Mouse (Mus musculus) spleen, adult 2 months (tissue): Measurements from ENCODE around the gene Arhgap44.

ENCODE experiments used
- CTCF ChIP-seq: fragments of 200-500 bp; IDR thresholded peaks from 2 replicates; pipeline ENCODE4 v1.5.1; 2011; ENCODE audit warnings: mild to moderate bottlenecking, inconsistent platforms; ENCODE audit not compliant: insufficient read depth, insufficient read length, insufficient replicate concordance; ENCODE audit errors: extremely low read depth
- POLR2A ChIP-seq: fragments of 200-500 bp; IDR thresholded peaks from 2 replicates; pipeline ENCODE4 v1.6.1; 2011; ENCODE audit warnings: low read depth, low read length, inconsistent platforms

DNA sequence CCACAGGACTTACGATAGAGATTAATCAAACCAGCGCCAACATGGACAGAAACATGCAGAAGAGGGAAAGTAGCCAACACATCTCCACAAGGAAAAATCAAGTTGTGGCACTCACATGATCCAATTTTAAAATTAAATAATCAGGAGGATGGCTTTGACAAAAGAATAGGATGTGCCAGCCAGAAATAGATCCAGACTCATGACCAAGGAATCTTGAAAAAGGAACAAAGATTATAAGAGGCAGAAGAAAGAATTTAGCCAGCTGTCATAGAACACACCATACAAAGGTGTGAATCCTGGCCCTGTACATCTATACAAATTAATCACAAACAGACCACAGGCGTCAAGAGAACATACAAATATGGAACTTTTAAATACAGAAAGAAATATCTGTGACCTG is 82.5 kb downstream of the Arhgap44 start:
- TF ChIP-seq POLR2A (no peak), CTCF (no peak)
